10 mouse cellular contexts compared by ENCODE assay signal in the genomic region with DNA sequence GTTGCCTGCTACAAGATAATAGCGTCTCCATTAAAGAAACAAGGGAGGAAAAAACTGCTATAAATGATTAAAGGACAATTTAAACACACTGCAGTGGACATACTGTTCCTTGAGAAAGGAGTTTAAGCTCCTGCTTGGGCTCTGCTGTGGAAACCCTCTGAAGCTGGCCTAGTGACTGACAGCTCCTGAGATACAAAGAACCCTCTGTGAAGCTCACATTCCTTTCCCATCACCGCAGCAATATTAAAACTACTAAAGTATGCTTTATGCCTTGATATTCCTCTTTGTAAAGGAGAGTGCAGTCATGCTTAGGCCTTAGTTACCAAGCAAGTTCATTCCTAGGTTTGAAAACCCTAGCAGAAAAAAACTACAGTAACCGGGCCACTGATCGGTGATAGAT.
DNase-seq lines count a peak whose midpoint lies in the region; ATAC-seq and TF ChIP-seq lines count a peak whose summit lies in the region.
"Had no signal": no experiment of that assay in that cellular context is flagged by ENCODE, and none has a peak within 500 bp of the region (broad histone marks: within the 10 kb centered on the region; RNA-seq: fewer than 3 reads in every experiment).

No protein-coding gene starts in this region.

- H3K9me3 ChIP-seq in heart, embryonic 12.5 days (replicated peaks): no peaks in the 10 kb centered on the region
- H3K9me3 ChIP-seq in lung, postnatal 0 days (ENCODE audit: low read length): no peaks in the 10 kb centered on the region
- H3K9me3 ChIP-seq in hindbrain, embryonic 16.5 days (ENCODE audit: control insufficient read depth, low read length): no peaks in the 10 kb centered on the region
- H3K9me3 ChIP-seq in stomach, embryonic 15.5 days: no peaks in the 10 kb centered on the region

- intact Hi-C loops in left cerebral cortex, postnatal 4 days (cut with DNase I): no loop called here

- H3K27ac ChIP-seq in heart, embryonic 12.5 days (ENCODE audit: poor library complexity, severe bottlenecking): peak overlapping the region; percentile 79
- H3K27ac ChIP-seq in lung, postnatal 0 days (ENCODE audit: low read length): peak overlapping the region; percentile 68
- H3K27ac ChIP-seq in hindbrain, embryonic 16.5 days (ENCODE audit: low read depth, low read length): peak overlapping the region; percentile 57
- H3K27ac ChIP-seq in stomach, embryonic 15.5 days: peak overlapping the region; percentile 19

- WGBS in heart, embryonic 12.5 days: 65% methylated on average over 4 of the region's 4 CpGs
- 49% methylated on average over 4 of the region's 4 CpGs for WGBS in lung, postnatal 0 days
- WGBS in hindbrain, embryonic 16.5 days: 33% methylated on average over 4 of the region's 4 CpGs
- 74% methylated on average over 4 of the region's 4 CpGs for WGBS in stomach, embryonic 15.5 days

- no peak for ATAC-seq in heart, embryonic 12.5 days (ENCODE audit: insufficient number of reproducible peaks, low FRiP score)
- no peak for ATAC-seq in lung, postnatal 0 days
- ATAC-seq in hindbrain, embryonic 16.5 days: 0 out of 2 replicates have a peak, but pooled peaks have one; percentile 48
- ATAC-seq in stomach, embryonic 15.5 days (ENCODE audit: insufficient read depth, low FRiP score, low read depth): no peak
- no peak for ATAC-seq in megakaryocyte, adult 5-6 weeks (ENCODE audit: poor library complexity, severe bottlenecking)

- TF ChIP-seq EP300 in lung, postnatal 0 days (IDR thresholded peaks at IDR 0.05): no peak

- H3K27me3 ChIP-seq in heart, embryonic 12.5 days (replicated peaks): no peaks in the 10 kb centered on the region
- H3K27me3 ChIP-seq in lung, postnatal 0 days (replicated peaks; ENCODE audit: insufficient read depth, low read length): no peaks in the 10 kb centered on the region
- no peaks in the 10 kb centered on the region for H3K27me3 ChIP-seq in hindbrain, embryonic 16.5 days (replicated peaks; ENCODE audit: control insufficient read depth, insufficient read depth, low read length)
- H3K27me3 ChIP-seq in stomach, embryonic 15.5 days (replicated peaks): no peaks in the 10 kb centered on the region

- no peak overlapping the region for H3K9ac ChIP-seq in heart, embryonic 12.5 days
- H3K9ac ChIP-seq in lung, postnatal 0 days (replicated peaks; ENCODE audit: low read depth): no peak overlapping the region
- H3K9ac ChIP-seq in hindbrain, embryonic 16.5 days (ENCODE audit: low read depth, low read length): no peak overlapping the region
- no peak overlapping the region for H3K9ac ChIP-seq in stomach, embryonic 15.5 days

- no peak for DNase-seq in heart, adult 18-20 months
- no peak for DNase-seq in lung, postnatal 0 days (ENCODE audit: low spot score)
- DNase-seq in lung, postnatal 36 days: no peak
- no peak for DNase-seq in left cerebral cortex, postnatal 4 days
- DNase-seq: layer of hippocampus, postnatal 36 days; thymus, postnatal 36 days had no signal

- H3K4me1 ChIP-seq in heart, embryonic 12.5 days (replicated peaks): peaks cover 51% of the 10 kb centered on the region
- peaks cover 8% of the 10 kb centered on the region; the same call in 1 of the 2 replicates for H3K4me1 ChIP-seq in lung, postnatal 0 days (ENCODE audit: insufficient read depth, low read depth, low read length)
- H3K4me1 ChIP-seq in hindbrain, embryonic 16.5 days (ENCODE audit: control insufficient read depth, insufficient read depth, low read depth, low read length): peaks cover 4% of the 10 kb centered on the region; the same call in 1 of the 2 replicates
- 0 out of 2 replicates have a peak, but pooled peaks cover 9% of the 10 kb centered on the region for H3K4me1 ChIP-seq in stomach, embryonic 15.5 days

- no peak for TF ChIP-seq CTCF in lung, postnatal 0 days (IDR thresholded peaks at IDR 0.05)

- no peak overlapping the region for H3K4me3 ChIP-seq in heart, embryonic 12.5 days
- H3K4me3 ChIP-seq in lung, postnatal 0 days (ENCODE audit: low read depth, low read length): no peak overlapping the region
- no peak overlapping the region for H3K4me3 ChIP-seq in hindbrain, embryonic 16.5 days (ENCODE audit: low read length)
- no peak overlapping the region for H3K4me3 ChIP-seq in stomach, embryonic 15.5 days (replicated peaks)

- H3K4me2 ChIP-seq in heart, embryonic 12.5 days: no peak overlapping the region
- no peak overlapping the region for H3K4me2 ChIP-seq in lung, postnatal 0 days (replicated peaks; ENCODE audit: low read depth, low read length)
- no peak overlapping the region for H3K4me2 ChIP-seq in hindbrain, embryonic 16.5 days (ENCODE audit: low read length)
- no peak overlapping the region for H3K4me2 ChIP-seq in stomach, embryonic 15.5 days

- H3K36me3 ChIP-seq in heart, embryonic 12.5 days: peaks cover 18% of the 10 kb centered on the region
- H3K36me3 ChIP-seq in lung, postnatal 0 days (ENCODE audit: insufficient read depth, low read length): no peaks in the 10 kb centered on the region
- no peaks in the 10 kb centered on the region for H3K36me3 ChIP-seq in hindbrain, embryonic 16.5 days (ENCODE audit: control insufficient read depth, insufficient read depth, low read length)
- H3K36me3 ChIP-seq in stomach, embryonic 15.5 days: no peaks in the 10 kb centered on the region

Comparison
In these comparisons a context has a peak if more than half of its experiments do, and no peak if none do; other contexts are left out.
1. H3K27ac ChIP-seq: peak in every context shown above with its lines; median percentile 79 in heart, embryonic 12.5 days; 68 in lung, postnatal 0 days; 57 in hindbrain, embryonic 16.5 days; 19 in stomach, embryonic 15.5 days.